Mouse (Mus musculus): ENCODE results near the gene Tmem189. TPM values are rescaled to one million over a fixed set of nuclear protein-coding genes. Genes with fewer than 3 reads are reported as not detected.

Gene Tmem189
- polyA plus RNA-seq, 1 experiment from 2014 or later: 55.1 TPM

- peak; percentile 38 for ATAC-seq
- TF ChIP-seq EP300 (IDR thresholded peaks at IDR 0.05) (no peak), CTCF (IDR thresholded peaks at IDR 0.05) (no peak)
- WGBS: 67% methylated on average over 6 of the region's 6 CpGs
- no peaks in the 10 kb centered on the region for H3K9me3 ChIP-seq (ENCODE audit: low read length)
- H3K4me1 ChIP-seq (ENCODE audit: insufficient read depth, low read depth, low read length): 0 out of 2 replicates have a peak, but pooled peaks cover 9% of the 10 kb centered on the region
- H3K27me3 ChIP-seq (replicated peaks; ENCODE audit: insufficient read depth, low read length): no peaks in the 10 kb centered on the region
- H3K4me3 ChIP-seq (ENCODE audit: low read depth, low read length): no peak overlapping the region
- no peak overlapping the region for H3K4me2 ChIP-seq (replicated peaks; ENCODE audit: low read depth, low read length)
- H3K9ac ChIP-seq (replicated peaks; ENCODE audit: low read depth): no peak overlapping the region
- peak overlapping the region; percentile 91; the same call in 1 of the 2 replicates for H3K27ac ChIP-seq (ENCODE audit: low read length)
- no peaks in the 10 kb centered on the region for H3K36me3 ChIP-seq (ENCODE audit: insufficient read depth, low read length)
- peak; percentile 62 for DNase-seq (ENCODE audit: low spot score)
These were observed 89.7 kb downstream of the Tmem189 start for GRCm38 (mm10) chr2:167599917-167600316.

- Histone ChIP-seq H3K4me1 (ENCODE audit: insufficient read depth, low read depth, low read length) (0 out of 2 replicates have a peak, but pooled peaks cover 9% of the 10 kb centered on the region), H3K27ac (ENCODE audit: low read length) (peak overlapping the region; percentile 91), H3K4me3 (ENCODE audit: low read depth, low read length) (no peak overlapping the region), H3K36me3 (ENCODE audit: insufficient read depth, low read length) (no peaks in the 10 kb centered on the region), H3K27me3 (replicated peaks; ENCODE audit: insufficient read depth, low read length) (no peaks in the 10 kb centered on the region), H3K9ac (replicated peaks; ENCODE audit: low read depth) (no peak overlapping the region), H3K9me3 (ENCODE audit: low read length) (no peaks in the 10 kb centered on the region), H3K4me2 (replicated peaks; ENCODE audit: low read depth, low read length) (no peak overlapping the region)
- ATAC-seq: no peak
- 67% methylated on average over 5 of the region's 5 CpGs for WGBS
- TF ChIP-seq EP300 (IDR thresholded peaks at IDR 0.05) (0 out of 2 replicates have a peak, but pooled peaks have one; percentile 9), CTCF (IDR thresholded peaks at IDR 0.05) (no peak)
- DNase-seq (ENCODE audit: low spot score): no peak
These were observed 90.4 kb downstream of the Tmem189 start for GRCm38 (mm10) chr2:167599195-167599594.

GRCm38 (mm10) chr2:167597492-167598186 lies 92.0 kb downstream of the Tmem189 start:
- no peaks in the 10 kb centered on the region for H3K36me3 ChIP-seq (ENCODE audit: insufficient read depth, low read length)

GRCm38 (mm10) chr2:167596726-167597491 lies 92.7 kb downstream of the Tmem189 start:
- H3K9ac ChIP-seq (replicated peaks; ENCODE audit: low read depth): peak overlapping the region; percentile 29; the same call in 1 of the 2 replicates

More at GRCm38 (mm10) chr2:167597492-167598186, 92.0 kb downstream of the Tmem189 start:
- Histone ChIP-seq H3K4me3 (ENCODE audit: low read depth, low read length) (peak overlapping the region; percentile 17), H3K27me3 (replicated peaks; ENCODE audit: insufficient read depth, low read length) (no peaks in the 10 kb centered on the region), H3K9me3 (ENCODE audit: low read length) (no peaks in the 10 kb centered on the region), H3K4me2 (replicated peaks; ENCODE audit: low read depth, low read length) (peak overlapping the region; percentile 44), H3K9ac (replicated peaks; ENCODE audit: low read depth) (peak overlapping the region; percentile 29; the same call in 1 of the 2 replicates), H3K27ac (ENCODE audit: low read length) (peak overlapping the region; percentile 91), H3K4me1 (ENCODE audit: insufficient read depth, low read depth, low read length) (peaks cover 17% of the 10 kb centered on the region; the same call in 1 of the 2 replicates)
- DNase-seq (ENCODE audit: low spot score) (peak; percentile 82), ATAC-seq (peak; percentile 32)
- 22% methylated on average over 32 of the region's 40 CpGs for WGBS
- no peak for TF ChIP-seq CTCF (IDR thresholded peaks at IDR 0.05)
- no peak for TF ChIP-seq EP300 (IDR thresholded peaks at IDR 0.05)

GRCm38 (mm10) chr2:167596262-167596661 lies 93.4 kb downstream of the Tmem189 start:
- Histone ChIP-seq H3K4me2 (replicated peaks; ENCODE audit: low read depth, low read length) (0 out of 2 replicates have a peak overlapping the region, but pooled peaks have one; percentile 11), H3K27ac (ENCODE audit: low read length) (peak overlapping the region; percentile 87), H3K27me3 (replicated peaks; ENCODE audit: insufficient read depth, low read length) (no peaks in the 10 kb centered on the region), H3K9me3 (ENCODE audit: low read length) (no peaks in the 10 kb centered on the region), H3K9ac (replicated peaks; ENCODE audit: low read depth) (no peak overlapping the region), H3K4me1 (ENCODE audit: insufficient read depth, low read depth, low read length) (peaks cover 20% of the 10 kb centered on the region; the same call in 1 of the 2 replicates), H3K36me3 (ENCODE audit: insufficient read depth, low read length) (no peaks in the 10 kb centered on the region), H3K4me3 (ENCODE audit: low read depth, low read length) (no peak overlapping the region)
- ATAC-seq (no peak), DNase-seq (ENCODE audit: low spot score) (no peak)
- no peak for TF ChIP-seq CTCF (IDR thresholded peaks at IDR 0.05)
- no peak for TF ChIP-seq EP300 (IDR thresholded peaks at IDR 0.05)
- 26% methylated on average over 3 of the region's 4 CpGs for WGBS

More at GRCm38 (mm10) chr2:167596726-167597491, 92.7 kb downstream of the Tmem189 start:
- Histone ChIP-seq H3K27ac (ENCODE audit: low read length) (peak overlapping the region; percentile 91), H3K36me3 (ENCODE audit: insufficient read depth, low read length) (no peaks in the 10 kb centered on the region), H3K4me3 (ENCODE audit: low read depth, low read length) (peak overlapping the region; percentile 17), H3K27me3 (replicated peaks; ENCODE audit: insufficient read depth, low read length) (no peaks in the 10 kb centered on the region), H3K4me1 (ENCODE audit: insufficient read depth, low read depth, low read length) (peaks cover 17% of the 10 kb centered on the region; the same call in 1 of the 2 replicates), H3K9me3 (ENCODE audit: low read length) (no peaks in the 10 kb centered on the region), H3K4me2 (replicated peaks; ENCODE audit: low read depth, low read length) (peak overlapping the region; percentile 44)
- no peak for ATAC-seq
- WGBS: 32% methylated on average over 21 of the region's 27 CpGs
- peak; percentile 34 for DNase-seq (ENCODE audit: low spot score)
- TF ChIP-seq CTCF (IDR thresholded peaks at IDR 0.05) (no peak), EP300 (IDR thresholded peaks at IDR 0.05) (no peak)

GRCm38 (mm10) chr2:167595761-167596171 lies 93.9 kb downstream of the Tmem189 start:
- WGBS: 42% methylated on average over 14 of the region's 14 CpGs
- peak overlapping the region; percentile 19; the same call in 1 of the 2 replicates for H3K9ac ChIP-seq (replicated peaks; ENCODE audit: low read depth)
- no peak overlapping the region for H3K4me3 ChIP-seq (ENCODE audit: low read depth, low read length)
- no peaks in the 10 kb centered on the region for H3K36me3 ChIP-seq (ENCODE audit: insufficient read depth, low read length)
- ATAC-seq (no peak), DNase-seq (ENCODE audit: low spot score) (no peak)
- no peak for TF ChIP-seq EP300 (IDR thresholded peaks at IDR 0.05)
- H3K9me3 ChIP-seq (ENCODE audit: low read length): no peaks in the 10 kb centered on the region
- peaks cover 20% of the 10 kb centered on the region; the same call in 1 of the 2 replicates for H3K4me1 ChIP-seq (ENCODE audit: insufficient read depth, low read depth, low read length)
- 0 out of 2 replicates have a peak overlapping the region, but pooled peaks have one; percentile 11 for H3K4me2 ChIP-seq (replicated peaks; ENCODE audit: low read depth, low read length)
- H3K27ac ChIP-seq (ENCODE audit: low read length): peak overlapping the region; percentile 87
- H3K27me3 ChIP-seq (replicated peaks; ENCODE audit: insufficient read depth, low read length): no peaks in the 10 kb centered on the region
